Mouse (Mus musculus) lung, postnatal 25 days (tissue): ENCODE measurements at regions not wholly inside any gene's neighbourhood (a gene's known extent, or its start where the extent isn't known, plus 50 kb on each side); places are given as distances from the start of the nearest gene placed in this dataset.

Experiments used
- DNase-seq: peaks from one replicate; pipeline ENCODE4 v3.0.0; 2022; ENCODE audit warnings: low spot score

DNA sequence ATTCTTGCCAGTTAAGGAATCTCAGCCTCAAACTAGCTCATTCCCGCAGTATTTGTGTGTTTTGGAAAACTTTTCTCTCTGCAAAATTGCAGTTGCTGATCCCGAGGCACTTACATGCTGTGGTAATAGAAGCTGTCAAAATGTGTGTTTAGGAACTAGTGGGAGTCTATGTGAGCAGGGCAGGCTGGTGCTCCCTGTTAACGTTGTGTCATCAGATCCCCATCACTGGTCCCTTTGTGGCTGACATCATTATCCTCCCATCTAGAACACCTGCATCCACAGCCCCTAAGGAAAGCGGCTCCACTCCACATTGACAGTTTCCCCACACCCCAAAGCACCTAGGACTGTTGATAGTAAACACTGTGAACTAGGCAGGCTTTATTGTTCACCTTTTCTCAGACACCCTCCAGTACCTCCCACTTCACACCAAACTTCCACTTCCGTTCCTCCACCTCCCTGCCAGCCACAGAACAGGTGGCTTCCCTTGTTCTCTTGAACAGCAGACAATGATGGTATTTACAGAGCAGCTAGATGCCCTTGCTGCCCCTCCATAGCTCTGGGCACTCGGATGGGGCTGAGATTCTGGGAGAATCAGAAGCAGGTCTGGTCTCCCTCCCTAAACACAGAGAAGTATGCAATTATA is 275.8 kb downstream of the Gm19410 start:
- no peak for DNase-seq

DNA sequence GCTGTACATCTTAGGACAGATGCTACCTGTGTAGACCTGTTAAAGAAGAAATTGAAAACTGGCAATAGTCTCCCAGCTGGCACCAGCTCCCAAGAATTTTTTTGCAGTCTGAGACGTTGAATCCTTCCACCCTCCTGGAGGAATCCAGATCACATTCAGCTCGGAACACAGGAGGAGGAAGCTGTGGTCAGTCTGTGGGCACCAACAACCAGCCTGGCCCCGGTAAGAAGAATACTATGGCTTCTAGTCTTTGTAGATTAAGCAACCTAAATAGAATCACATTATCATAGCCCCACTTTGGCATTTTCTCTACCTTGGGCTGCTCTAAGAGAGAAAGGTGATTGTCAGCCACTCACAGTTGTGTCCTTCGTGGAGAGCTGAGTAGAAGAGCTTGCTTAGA is 277.0 kb downstream of the Gm19410 start:
- DNase-seq, result no peak
